Mouse (Mus musculus) G1E (cell line): Measurements from ENCODE around the gene Lrrfip1. TPM values are rescaled to one million over a fixed set of nuclear protein-coding genes. Genes with fewer than 3 reads are reported as not detected.

Experiments used
- ATAC-seq: 2 replicates; pipeline ENCODE4 v1.8.0; 2016; ENCODE audit warnings: mild to moderate bottlenecking; ENCODE audit not compliant: insufficient number of reproducible peaks, poor library complexity, low FRiP score, severe bottlenecking; ENCODE audit errors: extremely low read depth
- DNase-seq: peaks from one replicate; pipeline ENCODE4 v3.0.0; 2012; ENCODE audit warnings: low spot score
- H3K27me3 ChIP-seq: 2 replicates; pipeline ENCODE4 v1.6.1; 2012; ENCODE audit warnings: mild to moderate bottlenecking, low read length, inconsistent platforms; ENCODE audit not compliant: insufficient read depth
- H3K36me3 ChIP-seq: replicated peaks from 2 replicates; pipeline ENCODE3; 2012; ENCODE audit warnings: mild to moderate bottlenecking, inconsistent platforms
- H3K4me1 ChIP-seq: 2 replicates; pipeline ENCODE4 v1.6.1; 2012; ENCODE audit warnings: low read depth, low read length, inconsistent platforms, mixed read lengths; ENCODE audit not compliant: insufficient read depth
- H3K4me3 ChIP-seq: 2 replicates; pipeline ENCODE4 v1.5.1; 2012; ENCODE audit warnings: low read depth, mild to moderate bottlenecking, inconsistent platforms, low read length, moderate library complexity, mixed read lengths
- H3K9me3 ChIP-seq: replicated peaks from 2 replicates; pipeline ENCODE4 v1.6.1; 2012; ENCODE audit warnings: inconsistent platforms
- CTCF ChIP-seq: IDR thresholded peaks from 2 replicates; pipeline ENCODE4 v1.5.1; 2012; ENCODE audit warnings: low read depth, low read length, inconsistent platforms, mixed read lengths
- GATA1 ChIP-seq: IDR thresholded peaks from 2 replicates; pipeline ENCODE4 v1.6.1; 2012; ENCODE audit warnings: borderline replicate concordance, low read length, inconsistent platforms, mixed read lengths
- GATA2 ChIP-seq: IDR thresholded peaks from 2 replicates; pipeline ENCODE4 v1.6.1; 2012; ENCODE audit warnings: low read depth, low read length, inconsistent platforms, borderline replicate concordance
- POLR2AphosphoS5 ChIP-seq: IDR thresholded peaks from 2 replicates; pipeline ENCODE4 v1.6.1; 2012; ENCODE audit warnings: low read depth, low read length, inconsistent platforms; ENCODE audit not compliant: insufficient replicate concordance
- TAL1 ChIP-seq: conservative IDR thresholded peaks from 2 replicates; pipeline ENCODE4 v1.6.1; 2012; ENCODE audit warnings: low read depth, low read length, inconsistent platforms, mixed read lengths
- polyA plus RNA-seq: library from polyadenylated mRNA; stranded (reverse); fragments of >175 nt; gene quantifications from 2 replicates; pipeline ENCODE4 v1.2.3, GENCODE M21; 2012
- total RNA-seq, 2 experiments: library from RNA; stranded (forward) in 1 of 2; stranded (reverse) in 1 of 2; fragments of 200-1000 nt in 1 of 2; fragments of >200 nt in 1 of 2; fragmentation: Nextera tagmentation in 1 of 2; gene quantifications; 2 replicates each; pipeline ENCODE4 v1.2.3; 2014 to 2017

The Lrrfip1 gene
- total and polyA plus RNA-seq, 3 experiments: 0.22 TPM; not detected in 2

- H3K4me1 ChIP-seq: no peaks in the 10 kb centered on the region
Observed at GRCm38 (mm10) chr1:90995916-90996315, 2.6 kb upstream of the Lrrfip1 start.

GRCm38 (mm10) chr1:90997136-90997535, 1.4 kb upstream of the Lrrfip1 start:
- ATAC-seq (no peak), DNase-seq (no peak)
- Histone ChIP-seq H3K9me3 (peaks cover 63% of the 10 kb centered on the region), H3K27me3 (no peaks in the 10 kb centered on the region), H3K4me3 (no peak overlapping the region), H3K4me1 (no peaks in the 10 kb centered on the region), H3K36me3 (no peaks in the 10 kb centered on the region)
- TF ChIP-seq GATA1: no peak
- no peak for TF ChIP-seq TAL1

More at GRCm38 (mm10) chr1:90995916-90996315, 2.6 kb upstream of the Lrrfip1 start:
- Histone ChIP-seq H3K9me3 (peaks cover 50% of the 10 kb centered on the region), H3K27me3 (no peaks in the 10 kb centered on the region), H3K36me3 (no peaks in the 10 kb centered on the region), H3K4me3 (no peak overlapping the region)
- ATAC-seq: no peak
- DNase-seq: no peak
- TF ChIP-seq CTCF: no peak
- TF ChIP-seq POLR2AphosphoS5: no peak
- no peak for TF ChIP-seq GATA2
- TF ChIP-seq GATA1: no peak
- TF ChIP-seq TAL1: no peak

DNA sequence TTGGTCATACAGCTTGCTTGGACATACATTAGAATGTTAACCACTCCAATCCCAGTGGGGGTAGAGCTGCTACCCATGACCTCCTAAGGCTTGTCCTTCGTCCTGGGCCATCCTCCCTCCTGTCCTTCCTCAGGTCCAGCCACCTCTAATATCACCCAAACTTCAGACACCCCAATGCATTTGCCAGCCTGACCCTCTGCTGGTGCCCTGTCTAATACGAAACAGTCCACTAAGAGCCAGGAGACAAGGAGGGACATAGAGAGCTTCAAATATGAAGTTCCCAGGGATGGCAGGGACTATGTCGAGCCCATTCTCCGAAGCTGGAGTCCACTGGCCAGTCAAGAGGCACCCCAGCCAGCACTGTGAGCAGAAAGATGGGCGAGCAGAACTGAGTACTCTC, 896 bp upstream of the Lrrfip1 start:
- Histone ChIP-seq H3K36me3 (no peaks in the 10 kb centered on the region), H3K4me3 (no peak overlapping the region), H3K9me3 (peaks cover 65% of the 10 kb centered on the region), H3K4me1 (no peaks in the 10 kb centered on the region), H3K27me3 (no peaks in the 10 kb centered on the region)
- DNase-seq (no peak), ATAC-seq (no peak)
- TF ChIP-seq POLR2AphosphoS5: no peak

DNA sequence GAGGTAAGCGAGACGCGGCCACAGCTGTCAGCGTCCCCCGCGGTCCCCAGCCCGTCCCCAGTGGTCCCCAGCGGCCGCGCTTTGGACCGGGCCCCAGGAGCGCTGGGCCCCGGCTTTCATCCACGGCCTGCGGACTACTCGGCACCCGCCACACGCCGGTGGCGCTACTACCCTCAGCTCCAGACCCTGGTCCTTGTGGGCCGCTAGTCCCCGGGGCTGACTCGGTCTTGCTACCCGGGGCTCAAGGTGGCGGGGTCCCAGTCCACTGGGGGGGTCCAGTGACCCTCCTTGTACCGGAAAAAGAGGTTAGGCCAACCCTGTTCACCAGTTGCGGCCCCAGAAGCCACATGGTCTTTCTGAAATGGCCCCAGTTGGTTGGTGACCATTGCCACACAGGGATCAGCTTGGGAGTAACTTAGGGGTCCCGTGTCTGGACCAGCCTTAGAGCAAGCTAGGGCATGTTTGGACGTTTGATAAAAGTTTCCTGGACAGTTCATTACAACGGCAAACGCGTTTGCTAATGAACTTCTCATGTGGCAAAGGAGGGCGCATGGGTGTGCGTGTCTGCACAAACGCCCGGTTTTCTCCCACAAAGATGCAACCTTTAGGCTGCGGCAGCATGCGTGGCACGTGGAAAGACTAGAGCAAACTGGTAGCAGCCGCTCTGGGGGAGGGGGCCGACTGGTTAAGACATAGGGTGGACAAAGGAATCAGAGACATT, 514 bp downstream of the Lrrfip1 start:
- Histone ChIP-seq H3K4me3 (peak overlapping the region; percentile 40; the same call in 1 of the 2 replicates), H3K4me1 (no peaks in the 10 kb centered on the region), H3K36me3 (no peaks in the 10 kb centered on the region), H3K9me3 (peaks cover 79% of the 10 kb centered on the region), H3K27me3 (no peaks in the 10 kb centered on the region)
- ATAC-seq (no peak), DNase-seq (no peak)
- no peak for TF ChIP-seq POLR2AphosphoS5
- no peak for TF ChIP-seq CTCF
- no peak for TF ChIP-seq GATA2
- no peak for TF ChIP-seq GATA1
- TF ChIP-seq TAL1: no peak

GRCm38 (mm10) chr1:90999911-91000601, 1.5 kb downstream of the Lrrfip1 start:
- no peaks in the 10 kb centered on the region for H3K27me3 ChIP-seq
- ATAC-seq: no peak
- H3K4me1 ChIP-seq: no peaks in the 10 kb centered on the region
- H3K4me3 ChIP-seq: no peak overlapping the region
- no peak for TF ChIP-seq TAL1
- TF ChIP-seq GATA1: no peak
- TF ChIP-seq CTCF: no peak
- no peak for TF ChIP-seq GATA2
- TF ChIP-seq POLR2AphosphoS5: no peak
- H3K9me3 ChIP-seq: peaks cover 83% of the 10 kb centered on the region
- H3K36me3 ChIP-seq: no peaks in the 10 kb centered on the region
- DNase-seq: no peak

- TF ChIP-seq TAL1 (no peak), CTCF (no peak), GATA2 (no peak), GATA1 (no peak), POLR2AphosphoS5 (no peak)
- H3K36me3 ChIP-seq: no peaks in the 10 kb centered on the region
Observed at GRCm38 (mm10) chr1:91001101-91001500, 2.6 kb downstream of the Lrrfip1 start.

More at GRCm38 (mm10) chr1:91001101-91001500, 2.6 kb downstream of the Lrrfip1 start:
- Histone ChIP-seq H3K4me1 (no peaks in the 10 kb centered on the region), H3K9me3 (peaks cover 80% of the 10 kb centered on the region), H3K4me3 (no peak overlapping the region), H3K27me3 (no peaks in the 10 kb centered on the region)
- DNase-seq (no peak), ATAC-seq (no peak)
